Mouse (Mus musculus): ENCODE data around the gene Sesn3. TPM values are rescaled to one million over a fixed set of nuclear protein-coding genes. Genes with fewer than 3 reads are reported as not detected.
A peak's percentile ranks its signal among the peaks of the same experiment; 100 is the strongest.

Sesn3 gene
- polyA plus RNA-seq, 1 experiment from 2014 or later = 15.8 TPM

DNA sequence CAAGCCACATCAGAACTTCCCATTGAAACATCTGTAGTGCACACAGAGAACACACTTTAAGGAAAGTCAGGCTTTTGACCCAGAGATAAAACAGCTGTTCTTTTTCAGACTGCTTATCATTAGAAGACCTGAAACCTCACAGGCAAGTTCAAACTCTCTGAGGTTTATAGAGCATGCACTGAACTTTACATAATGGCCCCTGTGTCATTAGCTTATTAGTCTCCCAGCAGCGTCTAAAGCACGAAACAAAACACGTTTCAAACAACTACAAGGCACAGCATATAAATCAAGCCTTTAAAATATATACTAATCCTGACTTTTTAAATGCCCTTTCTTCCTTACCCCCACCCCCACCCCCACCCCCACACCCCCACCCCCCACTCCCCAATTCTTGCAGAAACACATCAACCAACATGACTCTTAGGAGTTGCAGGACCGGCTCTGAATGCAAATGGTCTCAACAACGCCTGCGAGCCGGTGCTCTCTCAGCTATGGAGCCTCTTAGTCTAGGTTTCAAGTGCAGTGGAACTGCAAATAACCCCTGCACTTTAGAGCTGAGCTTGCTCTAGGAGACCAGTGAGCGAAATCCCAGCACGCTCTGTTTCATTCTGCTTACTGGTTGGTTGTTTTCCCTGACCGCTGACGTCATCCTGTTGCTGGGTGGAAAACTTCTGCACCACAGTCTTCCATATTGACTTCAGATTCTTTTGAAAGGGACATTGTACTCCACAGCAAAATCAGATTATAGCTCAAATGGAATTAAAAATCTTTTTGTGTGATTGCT is 28.7 kb upstream of the Sesn3 start:
- ATAC-seq (ENCODE audit: low read depth) = peak; percentile 95
- no peaks in the 10 kb centered on the region for H3K9me3 ChIP-seq (ENCODE audit: control insufficient read depth, low read length)
- H3K27me3 ChIP-seq (ENCODE audit: control insufficient read depth, insufficient read depth, low read depth, low read length) = no peaks in the 10 kb centered on the region
- H3K4me1 ChIP-seq (replicated peaks; ENCODE audit: control insufficient read depth, insufficient read depth, low read length) = peaks cover 19% of the 10 kb centered on the region
- WGBS = 11% methylated on average over 11 of the region's 11 CpGs
- peak overlapping the region; percentile 89 for H3K27ac ChIP-seq (ENCODE audit: low read length)
- H3K36me3 ChIP-seq (ENCODE audit: control insufficient read depth, insufficient read depth, low read length) = no peaks in the 10 kb centered on the region
- H3K9ac ChIP-seq (ENCODE audit: low read length) = no peak overlapping the region
- H3K4me3 ChIP-seq (ENCODE audit: low read length) = no peak overlapping the region
- peak overlapping the region; percentile 16 for H3K4me2 ChIP-seq (ENCODE audit: low read depth, low read length)

DNA sequence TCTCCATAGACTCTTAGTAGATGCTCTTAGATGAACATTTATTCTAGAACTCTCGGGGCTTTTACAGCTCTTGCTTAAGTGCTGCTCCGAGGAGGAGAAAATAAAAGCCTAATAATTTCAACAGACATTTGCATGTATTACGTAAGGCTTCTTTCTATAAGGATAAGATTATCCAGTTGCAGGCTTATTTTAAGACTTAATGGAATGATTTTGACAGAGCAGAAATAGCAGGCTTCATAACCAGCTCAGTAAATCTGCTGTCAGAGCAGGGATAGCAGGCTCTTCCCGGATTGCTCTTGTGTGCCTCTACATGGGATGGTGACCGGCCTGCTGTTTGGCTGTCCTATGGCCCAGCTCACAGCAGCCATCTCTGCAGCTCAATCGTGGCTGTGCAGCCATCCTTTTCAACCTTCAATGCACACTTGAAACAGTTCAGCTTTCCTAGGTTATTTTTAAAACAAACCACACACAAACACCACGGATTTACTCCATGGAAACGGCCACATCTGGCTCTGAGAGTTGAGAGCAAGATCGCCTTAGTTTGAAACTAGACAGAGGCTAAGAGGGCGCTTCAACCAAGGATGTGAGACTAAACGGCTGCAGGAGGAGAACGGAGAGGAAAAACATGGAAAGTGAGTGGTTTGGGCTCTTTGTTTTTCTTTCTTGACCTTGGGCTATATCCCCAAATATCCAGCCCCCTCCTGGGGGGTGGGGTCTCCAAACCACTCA is 27.2 kb upstream of the Sesn3 start:
- Histone ChIP-seq H3K36me3 (ENCODE audit: control insufficient read depth, insufficient read depth, low read length) (no peaks in the 10 kb centered on the region), H3K4me3 (ENCODE audit: low read length) (no peak overlapping the region), H3K27me3 (ENCODE audit: control insufficient read depth, insufficient read depth, low read depth, low read length) (no peaks in the 10 kb centered on the region), H3K4me1 (replicated peaks; ENCODE audit: control insufficient read depth, insufficient read depth, low read length) (peaks cover 19% of the 10 kb centered on the region), H3K27ac (ENCODE audit: low read length) (peak overlapping the region; percentile 89), H3K4me2 (ENCODE audit: low read depth, low read length) (no peak overlapping the region), H3K9me3 (ENCODE audit: control insufficient read depth, low read length) (no peaks in the 10 kb centered on the region), H3K9ac (ENCODE audit: low read length) (no peak overlapping the region)
- ATAC-seq (ENCODE audit: low read depth) = no peak
- WGBS = 57% methylated on average over 12 of the region's 12 CpGs

DNA sequence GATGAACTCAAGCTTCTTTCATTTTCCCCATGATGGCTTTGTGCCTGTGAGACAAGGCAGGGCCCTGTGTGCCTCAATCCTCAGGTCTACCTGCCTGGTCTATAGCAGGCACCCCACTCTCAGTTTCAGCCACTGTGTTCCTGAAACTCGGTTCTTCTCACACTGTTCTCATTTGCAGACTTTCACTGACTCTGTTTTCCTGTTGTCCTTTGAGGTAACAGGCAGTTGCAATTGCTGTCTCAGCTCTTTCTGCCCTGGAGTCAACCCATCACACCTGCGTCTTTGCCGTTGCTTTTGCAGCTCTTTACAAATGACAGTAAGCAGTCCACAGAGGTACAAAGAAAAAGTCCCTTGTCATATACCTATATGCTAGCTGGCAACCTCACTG is 26.7 kb upstream of the Sesn3 start:
- WGBS = 82% methylated on average over 3 of the region's 3 CpGs
- ATAC-seq (ENCODE audit: low read depth) = no peak
- Histone ChIP-seq H3K4me1 (replicated peaks; ENCODE audit: control insufficient read depth, insufficient read depth, low read length) (peaks cover 19% of the 10 kb centered on the region), H3K9ac (ENCODE audit: low read length) (no peak overlapping the region), H3K4me2 (ENCODE audit: low read depth, low read length) (no peak overlapping the region), H3K9me3 (ENCODE audit: control insufficient read depth, low read length) (no peaks in the 10 kb centered on the region), H3K4me3 (ENCODE audit: low read length) (no peak overlapping the region), H3K27ac (ENCODE audit: low read length) (no peak overlapping the region), H3K27me3 (ENCODE audit: control insufficient read depth, insufficient read depth, low read depth, low read length) (no peaks in the 10 kb centered on the region), H3K36me3 (ENCODE audit: control insufficient read depth, insufficient read depth, low read length) (no peaks in the 10 kb centered on the region)

- WGBS = 36% methylated on average over 3 of the region's 3 CpGs
- Histone ChIP-seq H3K4me3 (ENCODE audit: low read length) (no peak overlapping the region), H3K4me2 (ENCODE audit: low read depth, low read length) (no peak overlapping the region), H3K27ac (ENCODE audit: low read length) (no peak overlapping the region), H3K36me3 (ENCODE audit: control insufficient read depth, insufficient read depth, low read length) (no peaks in the 10 kb centered on the region), H3K4me1 (replicated peaks; ENCODE audit: control insufficient read depth, insufficient read depth, low read length) (no peaks in the 10 kb centered on the region), H3K9ac (ENCODE audit: low read length) (no peak overlapping the region), H3K27me3 (ENCODE audit: control insufficient read depth, insufficient read depth, low read depth, low read length) (no peaks in the 10 kb centered on the region), H3K9me3 (ENCODE audit: control insufficient read depth, low read length) (no peaks in the 10 kb centered on the region)
- ATAC-seq (ENCODE audit: low read depth) = no peak
Measured at GRCm38 (mm10) chr9:14261150-14261549, 13.7 kb upstream of the Sesn3 start.

- Histone ChIP-seq H3K27me3 (ENCODE audit: control insufficient read depth, insufficient read depth, low read depth, low read length) (no peaks in the 10 kb centered on the region), H3K9me3 (ENCODE audit: control insufficient read depth, low read length) (no peaks in the 10 kb centered on the region), H3K4me2 (ENCODE audit: low read depth, low read length) (no peak overlapping the region), H3K9ac (ENCODE audit: low read length) (no peak overlapping the region), H3K36me3 (ENCODE audit: control insufficient read depth, insufficient read depth, low read length) (no peaks in the 10 kb centered on the region), H3K27ac (ENCODE audit: low read length) (no peak overlapping the region), H3K4me3 (ENCODE audit: low read length) (no peak overlapping the region), H3K4me1 (replicated peaks; ENCODE audit: control insufficient read depth, insufficient read depth, low read length) (peaks cover 3% of the 10 kb centered on the region; the same call in 1 of the 2 replicates)
- no peak for ATAC-seq (ENCODE audit: low read depth)
- WGBS = 54% methylated on average over 4 of the region's 4 CpGs
Measured at GRCm38 (mm10) chr9:14262568-14262972, 12.3 kb upstream of the Sesn3 start.

- H3K4me1 ChIP-seq (replicated peaks; ENCODE audit: control insufficient read depth, insufficient read depth, low read length) = peaks cover 3% of the 10 kb centered on the region; the same call in 1 of the 2 replicates
- H3K9ac ChIP-seq (ENCODE audit: low read length) = no peak overlapping the region
- H3K4me3 ChIP-seq (ENCODE audit: low read length) = no peak overlapping the region
- WGBS = 28% methylated on average over 2 of the region's 2 CpGs
- H3K4me2 ChIP-seq (ENCODE audit: low read depth, low read length) = no peak overlapping the region
- H3K27ac ChIP-seq (ENCODE audit: low read length) = no peak overlapping the region
- no peaks in the 10 kb centered on the region for H3K27me3 ChIP-seq (ENCODE audit: control insufficient read depth, insufficient read depth, low read depth, low read length)
- H3K9me3 ChIP-seq (ENCODE audit: control insufficient read depth, low read length) = no peaks in the 10 kb centered on the region
- ATAC-seq (ENCODE audit: low read depth) = no peak
- no peaks in the 10 kb centered on the region for H3K36me3 ChIP-seq (ENCODE audit: control insufficient read depth, insufficient read depth, low read length)
Measured at GRCm38 (mm10) chr9:14266470-14266869, 8.4 kb upstream of the Sesn3 start.

- Histone ChIP-seq H3K4me3 (ENCODE audit: low read length) (no peak overlapping the region), H3K36me3 (ENCODE audit: control insufficient read depth, insufficient read depth, low read length) (no peaks in the 10 kb centered on the region), H3K4me2 (ENCODE audit: low read depth, low read length) (no peak overlapping the region), H3K27me3 (ENCODE audit: control insufficient read depth, insufficient read depth, low read depth, low read length) (no peaks in the 10 kb centered on the region), H3K9ac (ENCODE audit: low read length) (no peak overlapping the region), H3K27ac (ENCODE audit: low read length) (no peak overlapping the region), H3K4me1 (replicated peaks; ENCODE audit: control insufficient read depth, insufficient read depth, low read length) (peaks cover 3% of the 10 kb centered on the region; the same call in 1 of the 2 replicates), H3K9me3 (ENCODE audit: control insufficient read depth, low read length) (no peaks in the 10 kb centered on the region)
- 63% methylated on average over 2 of the region's 2 CpGs for WGBS
- ATAC-seq (ENCODE audit: low read depth) = no peak
Measured at GRCm38 (mm10) chr9:14268578-14268977, 6.3 kb upstream of the Sesn3 start.

- H3K4me3 ChIP-seq (ENCODE audit: low read length) = no peak overlapping the region
- no peaks in the 10 kb centered on the region for H3K36me3 ChIP-seq (ENCODE audit: control insufficient read depth, insufficient read depth, low read length)
- 59% methylated on average over 1 of the region's 1 CpGs for WGBS
- no peak overlapping the region for H3K27ac ChIP-seq (ENCODE audit: low read length)
- H3K9ac ChIP-seq (ENCODE audit: low read length) = no peak overlapping the region
- no peak for ATAC-seq (ENCODE audit: low read depth)
- no peaks in the 10 kb centered on the region for H3K27me3 ChIP-seq (ENCODE audit: control insufficient read depth, insufficient read depth, low read depth, low read length)
- H3K9me3 ChIP-seq (ENCODE audit: control insufficient read depth, low read length) = no peaks in the 10 kb centered on the region
- H3K4me2 ChIP-seq (ENCODE audit: low read depth, low read length) = no peak overlapping the region
- H3K4me1 ChIP-seq (replicated peaks; ENCODE audit: control insufficient read depth, insufficient read depth, low read length) = peaks cover 6% of the 10 kb centered on the region; the same call in 1 of the 2 replicates
Measured at GRCm38 (mm10) chr9:14272921-14273320, 1.9 kb upstream of the Sesn3 start.

GRCm38 (mm10) chr9:14274586-14274985 is 281 bp upstream of the Sesn3 start:
- Histone ChIP-seq H3K4me1 (replicated peaks; ENCODE audit: control insufficient read depth, insufficient read depth, low read length) (peaks cover 6% of the 10 kb centered on the region; the same call in 1 of the 2 replicates), H3K27ac (ENCODE audit: low read length) (peak overlapping the region; percentile 96), H3K27me3 (ENCODE audit: control insufficient read depth, insufficient read depth, low read depth, low read length) (no peaks in the 10 kb centered on the region), H3K9ac (ENCODE audit: low read length) (no peak overlapping the region), H3K4me3 (ENCODE audit: low read length) (peak overlapping the region; percentile 99; the same call in 1 of the 2 replicates), H3K9me3 (ENCODE audit: control insufficient read depth, low read length) (no peaks in the 10 kb centered on the region), H3K36me3 (ENCODE audit: control insufficient read depth, insufficient read depth, low read length) (no peaks in the 10 kb centered on the region), H3K4me2 (ENCODE audit: low read depth, low read length) (peak overlapping the region; percentile 61)
- ATAC-seq (ENCODE audit: low read depth) = no peak
- WGBS = 29% methylated on average over 5 of the region's 5 CpGs
